Mouse (Mus musculus) lung, adult 2 months (tissue): ENCODE data around the gene Snf8.

Source experiments
- CTCF ChIP-seq: fragments of 200-500 bp; IDR thresholded peaks from 2 replicates; pipeline ENCODE4 v1.5.1; 2011; ENCODE audit warnings: mild to moderate bottlenecking, low read length, control low read depth; ENCODE audit not compliant: insufficient read depth
- POLR2A ChIP-seq: fragments of 200-500 bp; IDR thresholded peaks from 2 replicates; pipeline ENCODE4 v1.6.1; 2011; ENCODE audit warnings: low read depth, mild to moderate bottlenecking, control low read depth, low read length, borderline replicate concordance; ENCODE audit errors: extremely low read depth

- TF ChIP-seq CTCF (no peak), POLR2A (no peak)
Measured at GRCm38 (mm10) chr11:96011982-96012381, 22.7 kb upstream of the Snf8 start.
